Comparison of ENCODE assay signal across 28 mouse cellular contexts in the genomic region with DNA sequence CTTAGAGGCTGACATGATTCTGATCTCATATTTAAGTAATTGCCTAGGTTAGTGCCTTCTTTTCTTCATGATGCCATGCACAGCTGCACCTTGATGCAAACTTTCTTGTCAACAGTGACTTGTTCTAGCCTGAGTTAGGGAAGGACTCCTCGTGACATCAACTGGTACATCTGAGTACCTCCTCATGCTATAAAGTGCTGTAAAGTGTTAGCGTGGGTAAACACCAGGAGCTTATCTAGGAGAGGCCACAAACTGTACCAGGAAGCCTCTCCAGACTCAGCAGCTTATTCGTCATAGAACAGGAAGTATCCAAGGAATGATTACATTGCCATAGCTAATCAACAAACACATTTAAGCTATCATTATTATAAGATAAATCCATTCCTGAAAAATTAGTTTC. TPM values are rescaled to one million over a fixed set of nuclear protein-coding genes. Genes with fewer than 3 reads are reported as not detected.
A peak's percentile ranks its signal among the peaks of the same experiment; 100 is the strongest.
DNase-seq lines count a peak whose midpoint lies in the region; ATAC-seq and TF ChIP-seq lines count a peak whose summit lies in the region.
"Had no signal": no experiment of that assay in that cellular context is flagged by ENCODE, and none has a peak within 500 bp of the region (broad histone marks: within the 10 kb centered on the region; RNA-seq: fewer than 3 reads in every experiment).

No protein-coding gene starts in this region.

- no peak for TF ChIP-seq POLR2A in lung, adult 2 months (IDR thresholded peaks at IDR 0.05; ENCODE audit: borderline replicate concordance, extremely low read depth, low read depth, low read length)

- 26% methylated on average over 3 of the region's 3 CpGs for WGBS in lung, adult 2 months
- 56% methylated on average over 3 of the region's 3 CpGs for WGBS in intestine, embryonic 15.5 days

- TF ChIP-seq CTCF in lung, adult 2 months (IDR thresholded peaks at IDR 0.05; ENCODE audit: insufficient read depth, low read length), result no peak

- no peak overlapping the region for H3K4me2 ChIP-seq in intestine, embryonic 15.5 days (replicated peaks)
- H3K4me2 ChIP-seq: embryonic facial prominence, embryonic 13.5 days; forebrain, embryonic 15.5 days; heart, embryonic 13.5 days; hindbrain, embryonic 15.5 days; midbrain, embryonic 12.5 days; neural tube, embryonic 13.5 days had no signal

- H3K4me1 ChIP-seq in lung, adult 2 months (ENCODE audit: control insufficient read depth, insufficient read depth, low read length), result peaks cover 13% of the 10 kb centered on the region
- H3K4me1 ChIP-seq in intestine, embryonic 15.5 days (replicated peaks), result no peaks in the 10 kb centered on the region
- H3K4me1 ChIP-seq: embryonic facial prominence, embryonic 13.5 days; forebrain, embryonic 10.5 days; hindbrain, embryonic 10.5 days; hindbrain, embryonic 15.5 days; midbrain, embryonic 12.5 days; neural tube, embryonic 13.5 days had no signal

- H3K36me3 ChIP-seq in intestine, embryonic 15.5 days, result no peaks in the 10 kb centered on the region
- H3K36me3 ChIP-seq: embryonic facial prominence, embryonic 13.5 days; forebrain, embryonic 15.5 days had no signal

- H3K9ac ChIP-seq in intestine, embryonic 15.5 days, result no peak overlapping the region
- H3K9ac ChIP-seq: embryonic facial prominence, embryonic 13.5 days; forebrain, embryonic 15.5 days; heart, embryonic 13.5 days; hindbrain, embryonic 15.5 days; liver, embryonic 14.5 days; midbrain, embryonic 12.5 days; neural tube, embryonic 13.5 days had no signal

- H3K9me3 ChIP-seq in intestine, embryonic 15.5 days, result no peaks in the 10 kb centered on the region
- H3K9me3 ChIP-seq: embryonic facial prominence, embryonic 13.5 days; forebrain, embryonic 10.5 days; forebrain, embryonic 15.5 days; heart, embryonic 13.5 days; hindbrain, embryonic 10.5 days; hindbrain, embryonic 15.5 days; midbrain, embryonic 12.5 days; neural tube, embryonic 13.5 days had no signal

- no peak overlapping the region for H3K27ac ChIP-seq in intestine, embryonic 15.5 days
- H3K27ac ChIP-seq: embryonic facial prominence, embryonic 13.5 days; forebrain, embryonic 10.5 days; forebrain, embryonic 15.5 days; heart, embryonic 13.5 days; hindbrain, embryonic 10.5 days; hindbrain, embryonic 15.5 days; liver, embryonic 14.5 days; macrophage; midbrain, embryonic 12.5 days; neural tube, embryonic 13.5 days had no signal

- no peak overlapping the region for H3K4me3 ChIP-seq in lung, adult 2 months (replicated peaks; ENCODE audit: extremely low read depth, low read depth, low read length)
- H3K4me3 ChIP-seq in intestine, embryonic 15.5 days (replicated peaks), result no peak overlapping the region
- H3K4me3 ChIP-seq: embryonic facial prominence, embryonic 13.5 days; forebrain, embryonic 10.5 days; forebrain, embryonic 15.5 days; heart, embryonic 13.5 days; hindbrain, embryonic 10.5 days; hindbrain, embryonic 15.5 days; midbrain, embryonic 12.5 days; neural tube, embryonic 13.5 days had no signal

- peak; percentile 90 for ATAC-seq in intestine, embryonic 15.5 days
- ATAC-seq: activated CD4-positive, CD25-positive, alpha-beta regulatory T cell, adult 4 months; forebrain, embryonic 15.5 days; inflammation-experienced regulatory T-cells, adult 6 months had no signal

- DNase-seq in lung, postnatal 10 days, result peak; percentile 11
- DNase-seq in lung, adult 2 months, result no peak
- DNase-seq in lung, postnatal 36 days, result peak; percentile 72
- no peak for DNase-seq in thymus, postnatal 36 days
- DNase-seq in adipocyte (ENCODE audit: low spot score), result no peak
- DNase-seq in cerebellum, adult 18-20 months, result no peak
- DNase-seq: adrenal gland, adult 8-10 months; B cell, adult 2 months; cerebellum, adult 9-10 months; heart, postnatal 10 days; kidney, adult 9 months; kidney, postnatal 14 days; layer of hippocampus, adult 9-11 months; liver; right cerebral cortex, postnatal 4 days had no signal

- no peaks in the 10 kb centered on the region for H3K27me3 ChIP-seq in intestine, embryonic 15.5 days (replicated peaks)
- H3K27me3 ChIP-seq: embryonic facial prominence, embryonic 13.5 days; forebrain, embryonic 15.5 days; heart, embryonic 13.5 days; hindbrain, embryonic 15.5 days; midbrain, embryonic 12.5 days; neural tube, embryonic 13.5 days had no signal

RNA-seq across cellular contexts. Expression of a gene that starts 23.9 kb away (rescaled TPM):
- 21.1 and 22.7 TPM in 2 replicates for polyA plus RNA-seq in lung, adult 2 months (2012; rRNA removed)
- polyA plus RNA-seq in intestine, embryonic 15.5 days (2015; fragmentation: Nextera tagmentation; extraction: Ambion mirVana), result 8.5 and 9.2 TPM in 2 replicates

Comparison
In these comparisons a context has a peak if more than half of its experiments do, and no peak if none do; other contexts are left out.
1. DNase-seq: peak in lung, postnatal 10 days (single experiment) and lung, postnatal 36 days (single experiment); none in lung, adult 2 months (single experiment), thymus, postnatal 36 days (0 of 2), adipocyte (single experiment) and cerebellum, adult 18-20 months (0 of 2).